Mouse (Mus musculus) layer of hippocampus, postnatal 10 days (tissue): ENCODE results near the gene Slc9b2. TPM values are rescaled to one million over a fixed set of nuclear protein-coding genes. Genes with fewer than 3 reads are reported as not detected.

Experiments
- DNase-seq, 2 experiments: peaks; one replicate each; pipeline ENCODE4 v3.0.0; 2021; ENCODE audit warnings: low spot score in 2 of 2
- long read RNA-seq: library from polyadenylated mRNA; stranded (forward); transcript quantifications from one replicate; pipeline ENCODE4 v2.0.0, GENCODE M21; 2023
- total RNA-seq, 2 experiments: library from RNA; stranded (reverse); gene quantifications; 2 replicates each; pipeline ENCODE4 v1.2.3; 2021

The Slc9b2 gene
- 1 to 10 TPM; 4.5 to 5.2 TPM for total RNA-seq
- long read RNA-seq, partial matches to known transcripts: 0 of 3 reads
- long read RNA-seq, other reads (novel, unspliced or antisense): 3 of 3 reads

DNA sequence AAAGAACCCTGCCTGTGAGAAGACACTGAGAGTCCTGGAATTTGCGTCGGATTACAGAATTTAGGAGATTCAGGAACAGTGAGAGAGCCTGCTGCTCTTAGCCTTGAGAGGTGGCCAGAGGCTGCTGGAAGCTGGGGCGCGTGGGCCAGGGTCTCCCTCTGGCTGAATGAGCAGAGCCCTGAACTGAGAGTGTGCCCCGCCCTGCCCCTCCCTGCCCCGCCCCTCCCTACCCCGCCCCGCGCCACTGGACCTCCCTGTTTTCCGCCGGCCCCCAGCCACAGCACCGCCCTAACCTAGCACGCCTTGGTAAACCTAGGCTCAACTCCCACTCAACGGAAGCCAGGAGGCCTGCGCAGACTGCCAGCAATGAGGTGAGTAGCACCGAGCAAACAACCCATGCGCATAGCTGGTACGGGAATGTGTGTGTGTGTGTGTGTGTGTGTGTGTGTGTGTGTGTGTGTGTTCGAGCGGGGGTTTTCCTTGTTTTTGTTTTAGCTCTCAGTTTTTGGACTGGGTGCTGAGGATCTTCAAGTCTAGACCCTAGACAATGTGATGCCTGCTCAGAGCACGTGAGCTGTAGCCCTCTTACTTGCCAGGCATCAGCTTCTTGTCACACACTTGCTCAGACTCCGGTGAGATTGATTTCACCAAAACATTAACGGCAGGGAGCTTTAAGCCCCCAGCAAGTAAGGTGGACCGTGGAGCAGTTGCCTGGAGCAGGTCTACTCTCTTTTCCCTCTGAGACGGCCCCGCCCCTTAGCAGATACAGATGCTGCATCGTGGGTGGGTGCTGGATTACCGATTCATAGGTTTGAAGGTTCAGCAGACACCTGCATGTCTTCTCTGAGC is at the start of gene Slc9b2:
TSS of gene Slc9b2 (plus strand) at position 290 of the 849 bp plus-strand sequence.
- peak in 1 of 2 experiments; percentile 23 for DNase-seq

DNA sequence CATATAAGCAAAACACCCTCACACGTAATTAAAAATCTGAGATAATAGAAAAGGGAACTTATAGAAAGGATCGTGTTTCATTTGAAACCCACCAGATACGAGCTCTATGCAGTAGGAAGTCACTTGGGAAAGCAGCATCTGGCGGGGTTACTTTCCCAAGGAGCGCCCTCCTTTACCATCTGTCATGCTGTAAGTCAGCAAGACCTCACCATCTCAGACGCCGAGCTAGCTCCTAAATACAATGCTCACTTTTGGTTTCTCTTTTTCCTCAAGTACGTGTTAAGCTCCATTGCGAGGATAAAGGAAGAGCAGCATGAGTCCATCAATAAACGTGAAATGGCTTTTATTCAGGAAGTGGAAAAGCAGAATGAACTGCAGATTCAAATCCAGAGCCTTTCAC is 48.6 kb upstream of the Slc9b2 start:
- DNase-seq: no peak

DNA sequence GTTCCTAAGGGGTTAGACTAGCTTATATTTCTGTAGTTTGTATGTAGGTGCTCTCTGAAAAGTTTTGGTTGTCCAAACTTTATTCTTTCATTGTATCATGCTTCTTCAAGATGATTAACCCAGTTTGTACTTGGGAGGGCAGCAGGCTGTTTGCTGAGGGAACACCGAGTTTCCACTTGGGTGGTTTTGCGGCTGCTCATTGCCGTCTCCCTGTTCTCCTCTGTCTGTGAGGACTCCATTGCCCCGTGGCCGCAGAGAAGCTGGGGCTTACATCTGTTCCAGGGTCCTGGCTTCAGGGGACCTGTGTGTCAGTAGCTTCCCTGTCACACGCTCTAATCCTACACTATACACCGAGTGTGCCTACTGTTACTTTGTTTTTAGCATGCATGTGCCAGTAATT is 47.3 kb upstream of the Slc9b2 start:
- DNase-seq: no peak

DNA sequence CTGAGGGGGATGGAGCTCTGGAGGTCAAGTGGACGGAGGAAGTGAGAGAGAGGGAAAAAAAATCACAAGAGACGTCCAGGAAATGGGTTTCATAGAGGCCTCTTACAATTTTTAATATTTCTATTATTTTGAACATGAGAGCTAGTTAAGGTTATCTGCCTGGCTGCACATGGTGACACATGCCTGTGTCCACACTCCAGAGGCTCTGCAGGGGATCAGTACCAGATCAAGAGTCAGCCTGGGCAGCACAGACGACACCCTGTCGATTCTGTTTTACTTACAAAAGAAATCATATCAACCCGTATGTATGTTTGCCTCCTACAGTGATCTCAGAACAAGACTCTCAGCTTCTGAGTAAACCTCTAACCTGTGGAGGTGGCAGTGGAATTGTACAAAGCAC is 38.9 kb upstream of the Slc9b2 start:
- no peak for DNase-seq

DNA sequence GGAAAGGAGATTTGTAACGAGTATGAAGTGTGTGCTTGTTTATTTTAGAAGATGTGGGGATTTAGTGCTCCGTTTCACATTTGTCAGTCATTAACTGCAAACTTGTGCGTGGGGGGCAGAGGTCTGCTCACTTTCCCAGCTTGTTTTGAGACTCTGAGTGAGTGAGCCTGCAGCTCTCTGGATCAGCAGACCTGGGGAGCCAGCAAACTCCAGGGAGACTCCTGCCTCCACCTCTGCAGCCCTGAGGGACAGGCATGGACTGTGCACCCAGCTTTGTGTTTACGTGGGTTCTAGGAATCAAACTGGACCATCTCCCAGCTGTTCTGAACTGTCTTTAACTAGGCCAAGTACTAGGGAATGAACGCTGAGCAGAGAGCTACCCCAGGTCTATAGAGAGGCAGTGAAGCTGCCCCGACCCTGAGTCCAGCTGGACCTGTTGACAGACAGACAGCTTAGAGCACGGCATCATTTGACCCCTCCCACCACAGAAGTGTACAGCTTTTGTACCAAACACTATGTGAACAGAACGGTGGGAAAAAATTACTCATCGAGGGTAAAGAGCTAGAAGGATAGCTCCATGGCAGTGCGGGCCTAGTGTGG is 38.0 kb upstream of the Slc9b2 start:
- no peak for DNase-seq

DNA sequence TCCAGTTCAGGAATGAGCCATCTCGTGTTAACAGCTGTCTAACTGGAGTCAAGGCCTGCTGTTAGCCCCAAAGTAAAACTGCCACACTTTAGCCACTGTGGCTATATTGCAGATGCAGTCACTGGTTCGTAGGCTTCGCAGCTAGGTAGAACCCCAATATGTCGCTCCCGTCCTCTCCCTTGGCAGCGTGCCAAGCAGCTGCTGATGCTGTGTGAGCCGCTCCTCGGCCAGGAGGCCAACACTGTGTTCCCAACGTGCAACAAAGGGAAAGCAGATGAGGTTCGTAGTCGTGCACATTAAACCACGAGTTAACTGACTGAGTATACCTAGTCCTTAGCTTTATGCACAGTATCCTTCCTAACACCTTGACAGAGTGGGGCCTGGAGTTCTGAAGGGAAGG is 34.9 kb upstream of the Slc9b2 start:
- no peak for DNase-seq

DNA sequence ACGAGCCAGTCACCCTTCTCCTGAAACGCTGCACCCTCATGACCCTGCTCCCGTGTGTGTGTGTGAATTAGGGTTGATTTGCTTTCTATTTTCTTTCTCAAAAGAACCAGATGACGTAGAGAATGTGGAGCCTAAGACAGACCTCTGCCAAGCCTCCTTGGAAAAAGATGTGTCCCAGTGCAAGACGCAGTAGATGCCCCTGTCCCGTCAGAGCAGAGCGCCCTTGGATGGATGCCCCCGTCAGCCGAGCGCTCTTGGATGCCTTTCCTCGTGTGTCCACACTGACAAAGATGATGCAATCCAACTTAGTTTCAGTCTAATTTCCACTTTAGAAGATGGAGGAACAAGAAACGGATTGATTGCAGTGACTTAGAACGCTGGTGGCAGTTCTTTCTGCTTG is 34.5 kb upstream of the Slc9b2 start:
- DNase-seq: no peak

DNA sequence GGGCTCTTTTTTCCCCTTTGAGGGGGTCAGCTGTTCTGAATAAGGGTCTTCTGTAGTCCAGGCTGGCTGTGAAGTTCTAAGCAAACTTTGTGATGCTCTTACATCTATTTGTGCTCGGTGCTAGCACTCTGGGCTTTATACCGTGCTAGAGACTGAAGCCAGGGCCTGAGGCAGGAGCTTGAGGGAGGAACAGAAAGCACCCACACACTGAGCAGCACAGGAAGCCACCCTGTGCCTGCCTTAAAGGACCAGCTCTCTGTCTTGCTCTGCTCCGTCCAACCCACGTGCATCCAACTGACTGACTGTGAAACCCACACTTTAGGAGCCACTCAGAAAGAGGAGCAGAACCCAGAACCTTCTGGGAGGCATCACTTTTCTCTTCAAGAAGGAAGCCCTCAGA is 27.3 kb upstream of the Slc9b2 start:
- no peak for DNase-seq

DNA sequence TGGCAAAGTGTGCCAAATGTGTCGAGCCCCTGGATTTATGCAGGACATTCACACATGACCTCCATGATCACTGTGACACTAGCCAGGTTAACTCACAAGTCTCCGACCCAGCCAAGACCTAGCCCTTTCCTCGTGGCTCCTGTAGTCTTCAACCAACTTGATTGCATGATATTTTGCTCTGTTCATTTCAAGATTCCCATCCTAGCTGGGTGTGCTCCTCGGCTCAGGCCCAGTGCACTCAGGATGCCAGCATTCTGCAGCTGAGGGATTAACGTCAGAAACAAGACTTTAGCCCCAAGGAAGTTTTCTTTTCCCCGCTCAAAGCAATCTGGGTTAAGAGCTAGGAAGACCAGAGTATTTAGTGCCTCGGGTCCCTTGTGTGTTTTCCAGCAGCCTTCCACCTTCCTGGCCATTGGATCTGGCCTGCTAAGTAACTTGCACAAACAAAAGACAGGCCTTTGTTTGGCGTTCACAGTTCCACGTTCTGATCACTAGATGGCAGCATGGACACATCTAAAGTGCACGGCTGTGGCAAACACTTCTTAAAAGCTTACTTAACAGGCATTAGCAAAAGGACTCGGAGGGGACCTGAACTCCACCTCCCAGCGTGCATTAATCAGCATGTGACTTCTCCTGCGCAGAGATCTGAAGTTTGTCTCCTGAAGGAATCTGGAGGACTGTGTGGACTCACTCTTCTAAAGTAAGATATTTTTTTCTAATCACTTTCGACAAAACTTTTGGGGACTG is 26.7 kb upstream of the Slc9b2 start, which contains the start of gene Bdh2:
TSS of gene Bdh2 (plus strand) at position 553 of the 747 bp plus-strand sequence.
- DNase-seq: peak; percentile 81 to 84

DNA sequence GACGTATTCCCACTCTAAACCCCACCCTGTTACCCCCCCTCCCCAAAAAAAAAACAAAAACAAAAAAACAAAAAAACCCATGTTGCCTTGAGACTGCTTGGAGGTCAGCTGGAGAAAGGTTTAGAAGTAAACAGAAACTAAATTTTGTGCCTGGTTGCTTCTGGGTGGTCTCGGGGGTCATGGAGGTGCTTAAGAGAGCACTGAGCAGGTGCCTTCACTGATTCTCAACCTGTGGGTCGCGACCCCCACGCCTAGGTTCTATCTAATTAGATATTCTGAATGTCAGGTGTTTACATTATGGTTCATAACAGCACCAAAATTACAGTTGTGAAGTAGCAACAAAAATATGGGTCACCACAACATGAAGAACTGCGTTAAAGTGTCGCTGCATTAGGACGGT is 25.8 kb upstream of the Slc9b2 start:
- no peak for DNase-seq

DNA sequence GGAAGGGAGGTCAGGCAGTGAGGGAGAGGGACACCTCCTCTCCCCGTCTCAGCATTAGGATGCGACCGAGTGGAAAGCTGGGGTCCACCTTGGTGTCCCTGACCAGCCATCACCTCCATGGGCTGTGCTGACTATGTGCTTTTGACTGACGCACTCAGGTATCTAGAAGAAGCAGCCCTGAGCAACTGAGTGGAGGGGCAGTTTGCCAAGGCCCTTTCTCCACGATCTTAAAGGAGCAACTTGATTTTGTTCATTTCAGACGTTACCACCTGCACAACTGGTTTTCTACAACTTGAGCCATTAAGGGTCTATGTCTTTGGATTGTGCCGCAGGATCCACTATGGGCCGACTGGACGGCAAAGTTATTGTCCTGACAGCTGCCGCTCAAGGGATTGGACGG is 22.2 kb upstream of the Slc9b2 start:
- no peak for DNase-seq

DNA sequence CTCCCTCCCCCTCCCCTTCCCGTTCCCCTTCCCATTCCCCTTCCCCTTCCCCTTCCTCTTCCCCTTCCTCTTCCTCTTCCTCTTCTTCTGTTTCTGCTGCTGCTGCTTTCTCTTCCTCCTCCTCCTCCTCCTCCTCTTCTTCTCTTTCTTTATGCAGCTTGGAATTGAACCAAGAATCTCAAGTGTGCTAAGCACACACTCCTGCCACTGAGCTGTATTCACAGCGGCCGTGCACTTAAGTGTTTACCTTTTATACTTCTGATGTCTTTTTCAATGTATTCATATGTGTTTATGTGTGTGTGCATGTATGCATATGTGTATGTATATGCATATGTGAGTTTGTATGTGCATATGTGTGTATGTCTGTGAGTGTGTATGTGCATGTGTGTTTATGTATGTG is 21.7 kb upstream of the Slc9b2 start:
- no peak for DNase-seq

DNA sequence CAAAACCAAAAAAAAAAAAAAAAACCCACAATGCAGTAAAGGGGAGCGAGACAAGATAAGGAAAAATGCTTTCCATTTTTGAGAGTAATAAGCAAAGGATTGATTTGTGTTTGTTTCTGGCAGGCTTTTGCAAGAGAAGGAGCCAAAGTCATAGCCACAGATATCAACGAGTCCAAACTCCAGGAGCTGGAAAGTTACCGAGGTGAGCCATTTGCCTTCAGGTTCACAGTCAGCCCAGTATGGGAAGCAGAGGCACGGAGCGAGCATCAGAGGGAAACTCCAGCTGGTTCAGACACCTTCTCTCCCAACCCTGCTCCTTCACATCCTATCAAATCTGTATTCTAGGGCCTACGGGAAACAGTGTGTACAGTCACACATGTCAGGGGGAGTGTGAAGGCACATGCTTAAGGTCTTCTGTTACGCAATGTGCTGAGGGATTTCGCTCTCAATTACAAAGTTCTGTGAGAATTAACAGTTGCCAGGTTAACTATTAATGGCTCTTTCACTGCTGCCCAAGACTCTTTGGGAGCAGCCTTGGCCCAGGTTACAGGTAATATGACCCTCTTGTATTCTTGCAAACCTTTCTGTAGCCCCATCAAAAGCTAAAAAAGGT is 19.3 kb upstream of the Slc9b2 start:
- DNase-seq: no peak

DNA sequence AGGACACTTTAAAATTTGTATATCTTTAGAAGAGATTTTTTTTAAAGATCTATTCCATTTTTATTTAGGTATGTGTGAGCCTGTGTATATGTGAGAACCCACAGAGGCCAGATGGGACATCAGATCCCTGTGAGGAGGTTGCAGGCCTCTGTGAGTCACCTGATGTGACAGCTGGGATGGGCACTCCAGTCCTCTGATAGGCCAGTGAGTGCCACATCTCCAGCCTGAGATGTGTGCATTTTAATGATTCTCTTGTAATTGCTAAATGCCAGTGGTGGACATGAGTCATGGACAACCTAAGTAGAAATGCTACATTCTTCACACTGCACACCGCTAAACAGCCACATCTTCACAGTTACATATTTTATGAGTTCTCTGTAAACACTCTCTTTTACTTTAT is 18.4 kb upstream of the Slc9b2 start:
- no peak for DNase-seq

DNA sequence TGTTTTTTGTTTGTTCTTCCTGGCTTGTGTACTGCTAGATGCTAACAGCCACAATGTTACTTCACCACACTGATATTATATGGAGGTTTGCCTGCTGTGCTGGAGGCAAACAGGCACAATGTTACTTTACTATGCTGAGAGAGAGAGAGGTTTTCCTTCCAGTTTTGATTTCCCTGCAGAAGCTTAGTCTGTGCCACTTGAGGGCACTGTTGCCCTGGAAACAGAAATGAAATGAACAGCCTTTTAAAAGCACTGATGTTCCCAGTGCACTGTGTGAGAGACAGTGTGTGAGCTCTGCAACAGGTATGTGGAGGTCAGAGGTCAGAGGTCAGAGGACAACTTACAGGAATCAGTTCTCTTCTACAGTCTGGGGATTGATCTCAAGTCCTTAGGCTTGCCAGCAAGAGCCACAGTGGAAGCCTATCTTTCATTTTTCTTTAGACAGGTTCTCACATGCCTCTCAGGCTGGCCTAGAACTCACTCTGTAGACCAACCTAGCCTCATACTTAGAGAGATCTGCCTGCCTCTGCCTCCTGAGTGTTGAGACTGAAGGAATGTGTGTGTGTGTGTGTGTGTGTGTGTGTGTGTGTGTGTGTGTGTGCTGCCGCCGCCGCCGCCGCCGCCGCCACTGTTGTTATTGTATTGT is 17.1 kb upstream of the Slc9b2 start:
- DNase-seq: peak; percentile 66 to 75

DNA sequence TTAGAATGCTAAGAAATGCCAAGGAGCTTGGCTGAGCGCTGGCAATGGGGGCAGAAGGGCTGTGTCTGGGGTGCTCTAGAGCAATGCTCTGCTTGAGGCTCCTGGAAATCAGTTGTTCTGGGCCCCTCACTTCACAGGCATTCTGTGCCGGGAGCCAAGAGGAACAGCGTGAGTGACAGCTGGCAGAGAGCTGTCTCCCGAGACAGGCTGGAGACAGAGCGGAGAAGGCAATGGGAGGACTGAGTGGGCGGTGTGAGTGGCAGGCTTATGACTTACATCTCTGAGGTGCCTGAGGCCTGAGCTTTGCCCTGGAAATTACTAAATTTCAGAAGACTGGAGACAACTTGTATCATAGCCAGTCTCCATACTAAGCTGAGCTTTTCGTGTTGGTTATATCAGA is 13.8 kb upstream of the Slc9b2 start:
- DNase-seq: peak in 1 of 2 experiments; percentile 37

DNA sequence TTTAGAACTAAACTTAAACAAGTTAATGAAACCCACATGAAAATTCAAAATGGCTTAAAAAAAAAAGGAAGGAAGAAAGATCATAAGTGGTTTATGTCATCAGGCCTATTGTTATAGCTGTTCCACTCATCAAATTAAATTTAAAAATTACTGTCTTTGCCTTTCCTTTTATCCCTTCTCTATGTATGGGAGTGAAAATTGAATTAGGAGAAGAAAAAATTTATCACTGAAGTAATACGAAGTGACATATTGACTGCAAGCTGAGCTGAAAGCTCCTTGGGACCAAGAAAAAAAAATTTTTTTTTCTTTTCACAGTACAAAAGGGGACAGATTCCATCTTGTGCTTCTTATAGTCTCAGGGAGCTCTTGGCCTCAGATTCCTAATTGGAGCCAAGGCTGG is 11.9 kb upstream of the Slc9b2 start:
- no peak for DNase-seq

DNA sequence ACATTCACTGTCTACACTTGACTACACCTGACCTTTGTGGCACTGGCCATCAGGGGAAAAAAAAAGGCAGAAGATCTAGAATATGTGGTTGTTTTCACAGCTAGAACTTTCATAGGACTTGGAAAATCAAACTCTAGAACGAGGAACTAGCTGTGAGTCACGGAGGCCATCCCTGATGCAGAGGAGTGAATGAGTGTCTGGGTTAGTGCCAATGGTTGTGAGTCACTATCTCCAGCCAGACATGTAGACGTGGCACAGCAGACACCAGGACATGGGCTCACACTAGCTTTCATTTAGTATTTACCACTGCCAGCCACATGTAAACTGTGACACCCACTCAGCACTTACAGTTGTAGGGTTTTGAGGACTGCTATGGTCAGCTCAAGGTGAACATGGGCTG is 8.9 kb upstream of the Slc9b2 start:
- no peak for DNase-seq

DNA sequence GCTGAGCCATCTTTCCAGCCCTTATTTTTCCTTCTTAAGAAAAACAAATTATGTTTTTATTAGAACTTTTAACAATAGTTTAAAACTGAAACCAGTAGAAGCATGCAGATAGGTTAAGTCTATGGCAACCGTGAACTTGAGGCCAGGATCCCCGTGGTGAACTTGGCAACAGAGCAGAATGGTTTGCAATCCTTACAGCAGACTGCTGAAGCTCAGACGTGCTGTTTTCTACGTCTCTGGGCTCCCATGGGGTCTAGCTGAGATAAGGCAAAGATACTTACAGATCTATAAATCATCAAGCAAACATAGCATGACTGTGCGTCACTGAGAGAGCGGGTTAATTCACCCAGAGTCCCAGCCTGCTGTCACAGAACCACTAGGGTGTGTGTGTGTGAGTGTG is 7.4 kb upstream of the Slc9b2 start:
- DNase-seq: no peak

DNA sequence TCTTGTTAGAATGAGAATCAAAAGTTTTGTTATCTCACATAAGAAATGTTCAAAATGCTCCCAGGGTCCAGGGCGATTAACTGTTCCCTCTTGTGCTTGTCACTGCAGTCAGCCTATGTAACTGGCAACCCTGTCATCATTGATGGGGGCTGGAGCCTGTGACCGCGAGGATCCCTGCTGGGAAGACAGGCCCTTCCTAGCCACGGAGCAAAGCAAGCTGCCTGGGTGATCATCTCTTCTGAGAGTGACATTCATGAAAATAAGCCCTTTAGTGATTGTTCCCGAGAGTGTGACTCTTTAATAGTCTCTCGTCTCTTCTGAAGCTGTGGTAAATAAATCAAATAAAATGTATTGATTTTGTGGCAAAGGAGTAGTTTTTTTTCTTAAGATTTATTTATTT is 3.4 kb upstream of the Slc9b2 start:
- no peak for DNase-seq

DNA sequence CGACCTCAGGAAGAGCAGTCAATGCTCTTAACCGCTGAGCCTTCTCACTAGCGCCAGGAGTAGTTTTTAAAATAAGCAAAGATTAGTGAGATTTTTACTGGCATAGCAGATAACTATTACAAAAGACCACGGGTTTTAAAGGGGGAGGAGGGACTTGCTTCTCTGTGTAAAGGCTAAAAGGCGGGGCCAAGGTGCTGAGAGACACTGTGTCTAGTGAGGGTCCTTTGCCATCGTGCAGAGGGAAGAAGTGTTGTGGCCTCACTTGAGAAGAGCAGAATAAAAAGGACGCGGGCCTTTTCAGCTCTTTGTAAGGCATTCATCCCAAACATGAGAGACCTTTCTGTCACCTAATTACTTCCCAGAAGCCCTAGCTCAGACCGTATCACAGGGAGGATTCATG is 2.9 kb upstream of the Slc9b2 start:
- no peak for DNase-seq
